Mouse (Mus musculus) liver, embryonic 16.5 days (tissue): Measurements from ENCODE around the gene Ralgapb. TPM values are rescaled to one million over a fixed set of nuclear protein-coding genes. Genes with fewer than 3 reads are reported as not detected.
A peak's percentile ranks its signal among the peaks of the same experiment; 100 is the strongest.
"Not testable (repeated sequence)": the region's sequence is repeated elsewhere in the genome, so short reads cannot be mapped to it uniquely, and the experiment has no call there.

Experiments used
- ATAC-seq: fragments of 200-750 bp; cut with Nextera tagmentation; 2 replicates; pipeline ENCODE4 v1.8.0; 2017; ENCODE audit warnings: low read depth, mild to moderate bottlenecking, moderate number of reproducible peaks, moderate library complexity
- H3K27ac ChIP-seq: fragments of 300-500 bp; sonication (generic); 2 replicates; pipeline ENCODE4 v1.5.1; 2014; ENCODE audit warnings: mild to moderate bottlenecking, low read length
- H3K27me3 ChIP-seq: fragments of 300-500 bp; sonication (generic); 2 replicates; pipeline ENCODE4 v1.6.1; 2014; ENCODE audit warnings: low read depth, low read length, mixed read lengths; ENCODE audit not compliant: control insufficient read depth, insufficient read depth
- H3K36me3 ChIP-seq: fragments of 300-500 bp; sonication (generic); 2 replicates; pipeline ENCODE4 v1.6.1; 2014; ENCODE audit warnings: mild to moderate bottlenecking; ENCODE audit not compliant: control insufficient read depth, insufficient read depth
- H3K4me1 ChIP-seq: fragments of 300-500 bp; sonication (generic); 2 replicates; pipeline ENCODE4 v1.6.1; 2014; ENCODE audit warnings: low read depth, low read length, mixed read lengths; ENCODE audit not compliant: control insufficient read depth
- H3K4me2 ChIP-seq: fragments of 300-500 bp; sonication (generic); 2 replicates; pipeline ENCODE4 v1.6.1; 2014; ENCODE audit warnings: low read depth, low read length, mixed read lengths
- H3K4me3 ChIP-seq: fragments of 300-500 bp; sonication (generic); 2 replicates; pipeline ENCODE4 v1.5.1; 2014; ENCODE audit warnings: low read depth, mild to moderate bottlenecking, low read length
- H3K9ac ChIP-seq: fragments of 300-500 bp; sonication (generic); 2 replicates; pipeline ENCODE4 v1.6.1; 2014; ENCODE audit warnings: low read depth, low read length
- H3K9me3 ChIP-seq: fragments of 300-500 bp; sonication (generic); replicated peaks from 2 replicates; pipeline ENCODE4 v1.6.1; 2016; ENCODE audit warnings: low read length; ENCODE audit not compliant: control insufficient read depth
- WGBS: fragments of 180-500 bp; shearing (Covaris S2); extraction: QIAGEN DNeasy Blood & Tissue Kit; methylation state at CpG from one replicate; pipeline ENCODE4 v1.1.7; 2014; ENCODE audit not compliant: insufficient replicate concordance; 5-methylcytosine and 5-hydroxymethylcytosine counted together
- polyA plus RNA-seq: library from polyadenylated mRNA; unstranded; fragments of >200 nt; fragmentation: Nextera tagmentation; extraction: Ambion mirVana; gene quantifications from 2 replicates; pipeline ENCODE4 v1.2.1, GENCODE M21; 2015

Gene Ralgapb
- polyA plus RNA-seq, 1 experiment from 2014 or later: 4.7 TPM

DNA sequence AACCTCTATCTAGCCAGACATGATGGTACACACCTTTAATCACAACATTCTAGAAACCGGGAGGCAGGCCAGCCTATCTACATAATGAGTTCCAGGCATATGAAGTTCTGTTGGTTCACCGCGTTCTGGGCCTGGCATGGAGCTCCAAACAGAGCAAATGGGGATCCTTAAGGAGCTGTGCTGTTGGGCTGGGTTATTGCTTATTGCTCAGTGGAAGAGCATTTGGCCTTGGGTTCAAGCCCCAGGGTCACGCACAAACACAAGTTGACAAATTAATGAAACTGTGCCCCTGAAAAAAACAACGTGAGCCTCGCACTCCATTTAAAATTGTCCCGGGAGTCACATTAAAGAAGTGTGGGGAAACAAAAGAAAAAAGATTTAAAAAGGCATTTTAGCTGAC is 20.2 kb upstream of the Ralgapb start:
- WGBS: 78% methylated on average over 7 of the region's 7 CpGs
- H3K27me3 ChIP-seq: no peaks in the 10 kb centered on the region
- no peak overlapping the region for H3K4me2 ChIP-seq
- H3K4me3 ChIP-seq: no peak overlapping the region
- no peaks in the 10 kb centered on the region for H3K4me1 ChIP-seq
- no peaks in the 10 kb centered on the region for H3K36me3 ChIP-seq
- H3K9me3 ChIP-seq: no peaks in the 10 kb centered on the region
- ATAC-seq: no peak
- H3K27ac ChIP-seq: no peak overlapping the region
- no peak overlapping the region for H3K9ac ChIP-seq

DNA sequence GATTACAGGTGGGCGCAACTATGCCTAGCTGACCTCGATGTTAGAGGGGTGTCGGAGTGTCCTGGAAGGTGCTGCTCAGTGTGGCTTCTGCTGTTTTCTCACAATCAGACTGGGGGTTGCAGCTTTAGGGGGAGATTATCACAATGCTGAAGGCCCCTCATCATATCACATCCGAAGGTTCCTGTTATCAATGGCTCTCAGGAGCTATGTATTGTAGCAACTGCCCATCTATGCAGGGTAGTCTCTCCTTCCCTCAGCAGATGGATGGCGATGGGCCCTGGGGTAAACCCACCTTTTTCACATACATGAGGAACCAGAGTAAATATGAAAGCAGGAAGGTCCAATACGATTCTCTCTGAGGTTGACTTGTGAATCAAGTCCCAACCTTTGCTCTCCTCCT is 13.3 kb upstream of the Ralgapb start:
- no peak for ATAC-seq

DNA sequence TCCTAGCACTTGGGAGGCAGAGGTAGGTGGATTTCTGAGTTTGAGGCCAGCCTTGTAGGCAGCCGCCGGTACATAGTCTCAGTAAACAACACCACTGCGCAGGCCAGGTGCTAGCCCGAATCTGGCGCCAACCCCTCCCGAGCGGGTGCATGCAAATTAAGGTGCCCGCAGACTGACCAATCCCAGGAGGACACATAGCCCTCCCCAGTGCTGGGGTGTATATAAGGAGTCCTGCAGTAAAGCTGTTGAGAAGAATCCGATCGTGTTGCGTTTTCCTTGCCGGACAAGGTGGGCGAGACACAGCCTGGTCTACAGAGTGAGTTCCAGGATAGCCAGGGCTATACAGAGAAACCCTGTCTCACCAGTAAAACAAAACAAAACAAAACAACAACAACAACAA is 12.5 kb upstream of the Ralgapb start:
- not testable (repeated sequence) for H3K9ac ChIP-seq

More for the DNA sequence above, 13.3 kb upstream of the Ralgapb start:
- no peaks in the 10 kb centered on the region for H3K36me3 ChIP-seq
- no peak overlapping the region for H3K4me3 ChIP-seq
- H3K27ac ChIP-seq: no peak overlapping the region
- no peaks in the 10 kb centered on the region for H3K9me3 ChIP-seq
- H3K9ac ChIP-seq: no peak overlapping the region
- H3K4me1 ChIP-seq: no peaks in the 10 kb centered on the region
- H3K27me3 ChIP-seq: no peaks in the 10 kb centered on the region
- H3K4me2 ChIP-seq: no peak overlapping the region
- WGBS: 43% methylated on average over 6 of the region's 6 CpGs

DNA sequence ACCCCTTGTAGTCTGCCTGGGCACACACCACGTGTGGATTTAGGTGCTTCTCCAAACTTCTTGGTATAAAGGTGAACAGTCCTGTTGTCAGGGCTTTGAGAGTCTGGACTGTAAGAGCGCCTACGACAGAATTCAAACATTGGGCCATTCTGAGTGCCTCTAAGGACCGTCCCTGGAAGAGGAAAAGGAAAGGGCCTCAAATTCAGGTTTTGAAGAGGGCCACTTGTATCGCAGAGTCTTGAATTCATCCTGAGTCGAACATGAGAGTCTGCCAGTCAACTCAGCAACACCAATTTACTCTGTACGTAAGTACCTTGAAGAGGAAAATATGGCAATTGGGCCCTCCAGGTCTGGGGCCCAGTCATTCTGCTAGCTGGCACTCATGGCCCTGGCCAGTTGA is 6.7 kb upstream of the Ralgapb start:
- Histone ChIP-seq H3K9me3 (no peaks in the 10 kb centered on the region), H3K27ac (no peak overlapping the region), H3K36me3 (no peaks in the 10 kb centered on the region), H3K9ac (no peak overlapping the region), H3K4me2 (no peak overlapping the region), H3K4me1 (no peaks in the 10 kb centered on the region), H3K4me3 (no peak overlapping the region), H3K27me3 (no peaks in the 10 kb centered on the region)
- ATAC-seq: no peak
- 70% methylated on average over 7 of the region's 7 CpGs for WGBS

More for the DNA sequence above, 12.5 kb upstream of the Ralgapb start:
- H3K4me1 ChIP-seq, H3K27ac ChIP-seq, H3K27me3 ChIP-seq, H3K4me2 ChIP-seq, H3K9me3 ChIP-seq, H3K36me3 ChIP-seq: not testable (repeated sequence)
- ATAC-seq: peak; percentile 77
- WGBS: 57% methylated on average over 13 of the region's 13 CpGs
- peak overlapping the region; percentile 20 for H3K4me3 ChIP-seq

- H3K27ac ChIP-seq: no peak overlapping the region
- no peaks in the 10 kb centered on the region for H3K36me3 ChIP-seq
- H3K4me2 ChIP-seq: peak overlapping the region; percentile 64
- H3K4me1 ChIP-seq: peaks cover 24% of the 10 kb centered on the region
- 27% methylated on average over 14 of the region's 14 CpGs for WGBS
- no peaks in the 10 kb centered on the region for H3K9me3 ChIP-seq
- no peaks in the 10 kb centered on the region for H3K27me3 ChIP-seq
- ATAC-seq: no peak
- H3K9ac ChIP-seq: no peak overlapping the region
- peak overlapping the region; percentile 96 for H3K4me3 ChIP-seq
Observed at GRCm38 (mm10) chr2:158408997-158409594, 552 bp upstream of the Ralgapb start.

DNA sequence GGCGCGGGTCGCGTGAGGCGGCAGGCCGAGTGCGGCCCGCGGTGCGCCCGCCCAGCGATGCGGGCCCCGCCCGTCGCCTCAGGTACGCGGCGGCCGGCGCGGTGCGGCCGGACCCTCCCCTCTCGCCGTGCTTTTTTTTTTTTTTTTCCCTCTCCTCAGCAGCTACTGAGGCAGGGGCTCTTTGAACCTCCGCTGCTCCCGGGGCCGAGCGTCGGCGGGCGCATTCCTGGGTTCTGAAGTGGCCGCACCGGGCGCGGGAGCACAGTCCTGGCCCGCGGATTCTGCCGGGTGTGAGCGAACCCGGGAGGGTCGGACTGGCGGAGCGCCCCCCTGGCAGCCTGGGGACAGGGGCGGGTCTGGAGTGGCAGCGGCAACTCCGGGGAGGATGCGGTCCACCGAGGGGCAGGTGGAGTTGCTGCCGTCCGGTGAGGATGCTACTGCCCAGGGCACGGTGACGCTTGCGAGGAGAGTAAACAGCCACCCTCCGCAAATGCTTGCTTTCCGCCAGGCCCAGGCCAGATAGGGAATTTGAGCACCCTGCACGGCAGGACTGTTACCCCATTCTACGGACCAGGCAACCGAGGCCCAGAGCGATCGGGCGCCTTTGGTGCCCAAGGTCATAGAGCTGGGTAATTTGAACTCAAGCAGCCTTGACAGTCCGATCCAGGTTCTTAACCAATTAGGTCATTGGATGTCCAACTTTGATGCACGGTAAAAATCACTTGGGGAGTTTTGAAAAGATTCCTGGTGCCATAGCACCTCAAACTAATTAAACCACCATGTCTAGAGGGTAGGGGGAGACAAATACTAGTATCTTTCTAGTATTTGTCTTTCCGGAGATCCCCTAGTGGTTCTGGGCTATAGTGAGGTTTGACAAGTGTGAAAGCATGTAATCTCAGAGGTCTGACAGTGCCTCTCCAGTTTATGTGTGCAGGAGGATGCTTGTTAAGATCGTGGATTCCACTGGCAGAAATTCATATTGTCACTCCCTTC is 670 bp downstream of the Ralgapb start:
- Histone ChIP-seq H3K4me1 (peaks cover 24% of the 10 kb centered on the region), H3K4me2 (peak overlapping the region; percentile 87), H3K9ac (peak overlapping the region; percentile 94), H3K27ac (peak overlapping the region; percentile 84), H3K9me3 (no peaks in the 10 kb centered on the region), H3K4me3 (peak overlapping the region; percentile 96), H3K36me3 (no peaks in the 10 kb centered on the region), H3K27me3 (no peaks in the 10 kb centered on the region)
- 3% methylated on average over 42 of the region's 67 CpGs for WGBS
- ATAC-seq: peak; percentile 82

DNA sequence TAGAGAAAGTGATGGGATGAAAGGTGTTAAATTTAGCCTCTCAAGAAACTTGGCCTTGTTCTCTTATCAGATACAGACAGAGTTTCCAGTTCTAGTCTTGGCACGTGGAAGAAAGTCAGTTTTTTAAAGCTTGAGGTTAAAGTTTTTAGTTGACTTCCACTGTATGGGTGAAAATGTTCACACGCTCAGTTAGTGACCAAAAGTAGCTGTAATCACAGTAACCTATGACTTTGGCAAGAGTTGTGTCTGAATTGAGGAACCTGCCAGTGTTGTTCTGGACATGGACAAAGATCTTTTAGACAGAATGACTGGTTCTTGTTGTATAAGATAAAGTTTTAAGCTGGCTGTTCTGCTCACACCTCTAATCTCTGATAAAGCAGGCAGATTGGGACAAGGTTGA is 3.6 kb downstream of the Ralgapb start:
- Histone ChIP-seq H3K4me3 (no peak overlapping the region), H3K9me3 (no peaks in the 10 kb centered on the region), H3K27ac (no peak overlapping the region), H3K27me3 (no peaks in the 10 kb centered on the region), H3K4me1 (peaks cover 24% of the 10 kb centered on the region), H3K36me3 (no peaks in the 10 kb centered on the region), H3K4me2 (no peak overlapping the region), H3K9ac (no peak overlapping the region)
- WGBS: 26% methylated on average over 2 of the region's 2 CpGs
- no peak for ATAC-seq

DNA sequence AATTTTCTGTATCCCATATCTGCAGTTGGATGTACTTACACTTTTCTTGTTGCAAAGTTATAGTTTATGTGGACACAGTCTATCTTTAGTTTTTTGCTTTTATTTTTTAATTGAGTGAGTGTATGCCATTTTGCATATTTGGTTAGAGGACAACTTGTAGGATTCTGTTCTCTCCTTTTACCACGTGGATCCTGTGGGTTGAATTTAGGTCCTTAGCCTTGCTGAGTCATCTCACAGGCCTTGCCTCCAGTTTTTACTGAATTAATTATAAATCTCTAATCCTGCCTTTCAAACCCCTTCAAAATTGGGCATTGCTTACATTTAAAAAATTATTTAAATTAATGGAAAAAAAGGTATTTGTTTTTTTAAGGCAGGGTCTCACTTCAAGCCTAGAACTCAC is 6.2 kb downstream of the Ralgapb start:
- Histone ChIP-seq H3K4me3 (no peak overlapping the region), H3K9ac (no peak overlapping the region), H3K4me1 (peaks cover 16% of the 10 kb centered on the region), H3K4me2 (no peak overlapping the region), H3K27ac (no peak overlapping the region), H3K36me3 (no peaks in the 10 kb centered on the region), H3K9me3 (no peaks in the 10 kb centered on the region), H3K27me3 (no peaks in the 10 kb centered on the region)
- ATAC-seq: no peak
- 31% methylated on average over 1 of the region's 1 CpGs for WGBS

DNA sequence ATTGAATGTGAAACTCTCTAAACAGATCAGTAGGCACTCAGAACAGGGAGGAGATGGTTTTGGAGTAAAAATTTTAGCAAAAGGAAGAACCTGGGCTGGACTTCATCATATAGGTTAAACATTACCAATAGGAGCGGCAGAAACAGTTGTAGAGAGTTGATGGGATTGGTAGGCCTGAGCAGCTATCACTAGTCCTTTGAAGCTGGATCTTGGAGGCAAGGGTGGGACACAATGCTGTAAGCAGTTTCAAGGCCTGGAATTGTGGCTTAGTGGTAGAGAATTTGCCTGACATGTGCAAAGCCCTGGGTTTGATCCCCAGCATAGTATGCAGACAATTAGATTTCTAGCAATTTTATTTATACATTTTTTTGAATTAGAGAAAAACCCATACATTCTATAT is 9.0 kb downstream of the Ralgapb start:
- Histone ChIP-seq H3K4me1 (peaks cover 2% of the 10 kb centered on the region), H3K27me3 (no peaks in the 10 kb centered on the region), H3K27ac (no peak overlapping the region), H3K4me2 (no peak overlapping the region), H3K9ac (no peak overlapping the region), H3K36me3 (no peaks in the 10 kb centered on the region; the same call in 1 of the 2 replicates), H3K9me3 (no peaks in the 10 kb centered on the region), H3K4me3 (no peak overlapping the region)
- no peak for ATAC-seq
- WGBS: 67% methylated on average over 1 of the region's 1 CpGs
